Mouse (Mus musculus) retina, adult 2 months (tissue): Measurements from ENCODE around the gene Gapdhs.
"Not testable (repeated sequence)": the region's sequence is repeated elsewhere in the genome, so short reads cannot be mapped to it uniquely, and the experiment has no call there.

Experiments used
- DNase-seq: peaks from one replicate; pipeline ENCODE4 v3.0.0-alpha.2; 2012; ENCODE audit warnings: low read depth, low spot score

Gene Gapdhs

GRCm38 (mm10) chr7:30743617-30744016, at the start of gene Gapdhs:
Gene Gapdhs, minus strand, starts transcription at chr7:30743681.
- not testable (repeated sequence) for DNase-seq

- DNase-seq = no peak
Observed at GRCm38 (mm10) chr7:30791921-30792320, 48.4 kb upstream of the Gapdhs start.

- no peak for DNase-seq
Observed at GRCm38 (mm10) chr7:30790141-30790540, 46.7 kb upstream of the Gapdhs start.

GRCm38 (mm10) chr7:30787377-30788022, 44.0 kb upstream of the Gapdhs start, which contains the start of gene Krtdap:
Gene Krtdap, plus strand, starts transcription at chr7:30787896.
- DNase-seq = no peak

GRCm38 (mm10) chr7:30785721-30786546, 42.5 kb upstream of the Gapdhs start:
- DNase-seq = no peak

- DNase-seq = no peak
Observed at GRCm38 (mm10) chr7:30785154-30785553, 41.7 kb upstream of the Gapdhs start.

- DNase-seq = no peak
Observed at GRCm38 (mm10) chr7:30782658-30783057, 39.2 kb upstream of the Gapdhs start.

GRCm38 (mm10) chr7:30781792-30782191, 38.3 kb upstream of the Gapdhs start:
- DNase-seq = no peak

GRCm38 (mm10) chr7:30777911-30778310, 34.4 kb upstream of the Gapdhs start:
- DNase-seq = no peak

- no peak for DNase-seq
Observed at GRCm38 (mm10) chr7:30777081-30777579, 33.6 kb upstream of the Gapdhs start.

GRCm38 (mm10) chr7:30776104-30776503, 32.6 kb upstream of the Gapdhs start:
- no peak for DNase-seq

GRCm38 (mm10) chr7:30769236-30769635, 25.8 kb upstream of the Gapdhs start:
- no peak for DNase-seq

- DNase-seq = no peak
Observed at GRCm38 (mm10) chr7:30766408-30766807, 22.9 kb upstream of the Gapdhs start.

- DNase-seq = no peak
Observed at GRCm38 (mm10) chr7:30765173-30765572, 21.7 kb upstream of the Gapdhs start.

- no peak for DNase-seq
Observed at GRCm38 (mm10) chr7:30763456-30763855, 20.0 kb upstream of the Gapdhs start, which contains the start of gene Dmkn. Gene Dmkn, plus strand, starts transcription at chr7:30763756.

- DNase-seq = no peak
Observed at GRCm38 (mm10) chr7:30761769-30762352, 18.4 kb upstream of the Gapdhs start.

- DNase-seq = no peak
Observed at GRCm38 (mm10) chr7:30758853-30759252, 15.4 kb upstream of the Gapdhs start.

GRCm38 (mm10) chr7:30757001-30757400, 13.5 kb upstream of the Gapdhs start:
- DNase-seq = no peak

GRCm38 (mm10) chr7:30751086-30751669, 7.7 kb upstream of the Gapdhs start, which contains the start of gene Sbsn:
Gene Sbsn, plus strand, starts transcription at chr7:30751471.
- no peak for DNase-seq

GRCm38 (mm10) chr7:30749824-30750606, 6.5 kb upstream of the Gapdhs start:
- DNase-seq = no peak
